Mouse (Mus musculus) 3T3-L1 (cell line): Measurements from ENCODE around the gene Katnb1.

Experiments
- DNase-seq: peaks from one replicate; pipeline ENCODE4 v3.0.0-alpha.2; 2015; ENCODE audit warnings: low read depth, low spot score

Katnb1 gene

GRCm38 (mm10) chr8:95080381-95081341 is at the start of gene Katnb1:
TSS of gene Katnb1 (plus strand) at chr8:95081186.
- DNase-seq = peak; percentile 100

GRCm38 (mm10) chr8:95037106-95037925 is 43.7 kb upstream of the Katnb1 start:
- DNase-seq = peak; percentile 60

- no peak for DNase-seq
Observed at GRCm38 (mm10) chr8:95041883-95042784, 38.9 kb upstream of the Katnb1 start.

- DNase-seq = no peak
Observed at GRCm38 (mm10) chr8:95044811-95045210, 36.2 kb upstream of the Katnb1 start.

- no peak for DNase-seq
Observed at GRCm38 (mm10) chr8:95046982-95047381, 34.0 kb upstream of the Katnb1 start.

- DNase-seq = peak; percentile 30
Observed at GRCm38 (mm10) chr8:95047884-95048680, 32.9 kb upstream of the Katnb1 start.

- DNase-seq = peak; percentile 32
Observed at GRCm38 (mm10) chr8:95049636-95050035, 31.4 kb upstream of the Katnb1 start.

- DNase-seq = no peak
Observed at GRCm38 (mm10) chr8:95054438-95054837, 26.5 kb upstream of the Katnb1 start.

GRCm38 (mm10) chr8:95054927-95055510 is 26.0 kb upstream of the Katnb1 start, which contains the start of gene Drc7:
TSS of gene Drc7 (plus strand) at chr8:95055103.
- DNase-seq = no peak

- DNase-seq = no peak
Observed at GRCm38 (mm10) chr8:95056414-95056813, 24.6 kb upstream of the Katnb1 start.

GRCm38 (mm10) chr8:95058661-95059060 is 22.3 kb upstream of the Katnb1 start:
- no peak for DNase-seq

GRCm38 (mm10) chr8:95059812-95060533 is 21.0 kb upstream of the Katnb1 start:
- no peak for DNase-seq

- DNase-seq = peak; percentile 89
Observed at GRCm38 (mm10) chr8:95064531-95064930, 16.5 kb upstream of the Katnb1 start.

GRCm38 (mm10) chr8:95067582-95067981 is 13.4 kb upstream of the Katnb1 start:
- DNase-seq = peak; percentile 50

GRCm38 (mm10) chr8:95075504-95075903 is 5.5 kb upstream of the Katnb1 start:
- no peak for DNase-seq

GRCm38 (mm10) chr8:95076151-95076550 is 4.8 kb upstream of the Katnb1 start:
- DNase-seq = no peak

GRCm38 (mm10) chr8:95078055-95078454 is 2.9 kb upstream of the Katnb1 start:
- DNase-seq = no peak

- DNase-seq = no peak
Observed at GRCm38 (mm10) chr8:95079305-95079704, 1.7 kb upstream of the Katnb1 start.

GRCm38 (mm10) chr8:95081650-95082049 is 664 bp downstream of the Katnb1 start:
- peak; percentile 61 for DNase-seq
